Mouse (Mus musculus): ENCODE data around the gene Eml6.
A peak's percentile ranks its signal among the peaks of the same experiment; 100 is the strongest.

Gene Eml6

DNA sequence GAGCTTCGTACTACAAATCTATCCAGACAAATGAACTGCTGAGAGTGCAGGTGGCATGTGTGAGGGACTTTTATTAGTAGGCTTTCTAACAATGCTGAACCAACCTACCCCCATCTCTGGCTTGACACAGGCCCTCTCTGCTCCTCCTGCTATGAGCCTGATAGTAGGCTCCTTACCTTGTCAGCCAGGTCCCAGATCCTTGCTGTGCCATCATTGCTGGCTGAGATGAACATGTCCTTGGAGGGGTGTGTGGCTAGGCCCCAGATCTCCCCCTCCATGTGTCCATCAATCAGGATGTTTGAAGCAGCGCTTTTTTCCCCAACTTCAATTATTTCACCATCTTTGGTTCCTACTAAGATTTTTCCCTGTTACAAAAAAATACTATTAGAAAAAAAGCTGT, 274.8 kb downstream of the Eml6 start:
- no peak for DNase-seq (ENCODE audit: low read depth, low spot score)

GRCm38 (mm10) chr11:29749468-29749829, 276.4 kb downstream of the Eml6 start:
- no peak for DNase-seq (ENCODE audit: low read depth, low spot score)

DNA sequence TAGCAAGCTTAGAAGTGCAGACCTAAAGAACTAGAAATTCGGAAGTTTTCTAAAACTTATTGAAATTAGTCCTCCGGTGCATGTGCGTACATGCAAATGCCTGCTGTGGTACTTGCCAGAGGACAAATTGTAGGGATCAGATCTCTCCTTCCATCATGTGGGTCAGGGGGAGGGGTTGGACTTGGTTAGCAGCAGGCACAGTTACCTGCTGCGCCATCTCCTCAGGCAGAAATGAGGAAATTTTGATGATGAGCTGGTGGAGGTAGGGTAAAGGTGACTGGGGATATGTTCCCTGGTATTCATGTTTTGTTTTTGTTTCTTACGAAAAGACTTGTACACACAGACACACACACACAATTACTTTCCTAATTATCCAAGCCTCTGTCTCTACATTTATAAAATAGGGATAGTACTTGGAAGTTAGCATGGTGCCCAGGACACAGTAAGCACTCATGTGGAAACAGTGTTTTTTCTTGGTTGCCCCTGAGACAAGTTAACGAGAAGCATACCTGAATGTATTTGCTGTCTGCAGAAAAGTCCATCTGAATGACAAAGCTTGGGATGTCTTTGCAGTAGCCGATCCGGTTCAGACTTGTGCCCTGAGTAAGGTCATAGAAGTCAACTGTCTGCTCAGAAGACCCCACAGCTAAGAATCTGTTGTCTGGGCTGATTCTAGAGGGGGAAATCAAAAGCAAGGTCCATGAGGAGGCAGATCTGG, 276.9 kb downstream of the Eml6 start:
- DNase-seq (ENCODE audit: low read depth, low spot score): no peak

DNA sequence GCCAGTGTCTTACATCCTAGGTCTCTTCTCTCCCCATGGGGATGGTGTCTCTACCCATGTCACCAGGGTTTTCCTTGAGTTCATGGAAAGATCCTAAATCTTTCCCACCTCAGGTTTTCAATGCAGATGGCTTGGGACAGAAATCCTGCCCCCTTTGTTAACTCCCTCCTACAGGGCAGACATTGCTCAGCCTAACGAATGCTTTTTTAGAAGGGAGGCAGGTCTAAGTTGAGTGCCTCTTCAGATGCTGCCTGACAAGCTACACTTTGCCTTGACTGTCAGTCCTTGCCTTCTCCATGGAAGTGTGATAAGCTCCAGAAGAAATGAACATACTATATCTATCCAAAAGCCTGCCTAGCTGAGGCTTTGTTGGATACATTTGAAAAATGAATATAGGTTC, 278.0 kb downstream of the Eml6 start:
- no peak for DNase-seq (ENCODE audit: low read depth, low spot score)

DNA sequence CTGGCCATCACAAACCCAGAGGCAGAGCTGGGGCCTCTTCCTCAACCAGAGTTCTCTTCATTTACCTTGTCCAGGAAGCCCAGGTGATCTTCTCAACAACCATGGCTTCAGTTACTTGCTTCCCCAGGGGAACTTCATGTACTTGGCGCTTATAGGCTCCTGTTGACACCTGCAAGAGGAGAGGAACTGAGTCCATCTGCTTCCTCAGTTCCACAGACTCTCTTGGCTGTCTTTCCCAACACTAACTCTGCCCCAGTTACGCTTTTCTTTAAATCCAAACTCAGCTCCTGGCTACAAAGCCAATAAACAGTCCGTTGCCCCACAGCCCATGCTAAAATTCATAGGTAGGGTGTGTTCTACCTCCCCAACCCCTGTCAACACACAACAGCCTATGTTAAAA, 278.5 kb downstream of the Eml6 start:
- no peak for DNase-seq (ENCODE audit: low read depth, low spot score)

DNA sequence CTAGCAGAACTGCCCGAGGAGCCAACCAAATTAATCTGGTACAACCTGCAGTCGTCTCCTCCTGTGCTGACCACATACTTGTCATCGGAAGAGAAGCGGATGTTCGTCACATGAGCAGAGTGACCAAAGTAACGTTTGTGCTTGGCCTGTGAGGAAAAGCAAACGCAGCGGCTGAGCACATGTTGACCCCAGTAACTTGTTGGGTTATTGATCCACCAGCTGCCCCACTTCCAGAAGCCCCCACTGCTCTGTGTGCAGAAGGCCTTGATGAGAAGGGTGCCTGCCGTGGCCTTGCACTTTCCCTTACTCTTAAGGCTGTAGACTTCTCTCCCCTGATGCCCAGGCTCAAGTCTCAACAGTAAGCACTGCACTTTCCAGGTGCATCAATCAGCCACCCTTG, 279.6 kb downstream of the Eml6 start:
- no peak for DNase-seq (ENCODE audit: low read depth, low spot score)

GRCm38 (mm10) chr11:29745513-29745912, 280.3 kb downstream of the Eml6 start:
- no peak for DNase-seq (ENCODE audit: low read depth, low spot score)

- DNase-seq (ENCODE audit: low read depth, low spot score): no peak
These were observed 280.9 kb downstream of the Eml6 start for GRCm38 (mm10) chr11:29744760-29745430.

GRCm38 (mm10) chr11:29739752-29740151, 286.1 kb downstream of the Eml6 start:
- DNase-seq (ENCODE audit: low read depth, low spot score): no peak

GRCm38 (mm10) chr11:29727901-29728300, 297.9 kb downstream of the Eml6 start:
- DNase-seq (ENCODE audit: low read depth, low spot score): no peak

DNA sequence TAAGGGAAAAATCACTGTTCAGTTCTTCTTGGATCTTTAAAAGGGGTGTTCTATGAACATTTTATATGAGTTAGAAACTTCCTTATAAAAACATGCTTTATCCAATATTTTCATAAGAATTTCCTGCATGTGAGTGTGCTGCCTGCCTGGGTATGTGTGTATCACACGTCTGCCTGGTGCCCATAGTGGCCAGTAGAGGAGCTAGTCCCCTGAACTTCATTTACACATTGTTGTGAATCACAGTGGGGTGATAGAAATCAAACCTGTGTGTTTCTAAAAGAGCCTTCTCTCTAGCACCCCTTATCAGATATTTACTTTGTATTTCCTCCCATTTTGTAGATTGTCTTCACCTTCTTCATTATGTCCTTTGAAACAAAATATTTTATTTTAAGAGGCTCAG, 300.2 kb downstream of the Eml6 start:
- DNase-seq (ENCODE audit: low read depth, low spot score): no peak

DNA sequence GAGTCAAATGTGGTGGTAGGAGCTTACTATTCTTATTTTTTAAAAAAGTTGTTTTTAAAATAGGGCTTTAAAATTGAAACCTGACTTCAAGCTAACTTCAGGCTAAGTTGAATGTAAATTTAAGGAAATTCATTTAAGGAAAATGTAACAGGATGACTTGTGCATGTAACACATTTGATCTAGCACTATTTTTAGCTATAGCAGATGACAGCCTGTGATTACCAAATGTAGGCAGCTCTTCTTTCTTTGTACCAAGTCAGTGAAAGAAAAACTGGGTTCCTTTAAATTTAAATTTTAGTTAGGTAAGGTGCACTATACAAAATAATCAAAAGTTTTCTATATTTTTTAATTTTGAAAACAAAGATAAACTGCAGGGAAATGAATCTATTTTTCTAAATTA, 300.7 kb downstream of the Eml6 start:
- DNase-seq (ENCODE audit: low read depth, low spot score): no peak

DNA sequence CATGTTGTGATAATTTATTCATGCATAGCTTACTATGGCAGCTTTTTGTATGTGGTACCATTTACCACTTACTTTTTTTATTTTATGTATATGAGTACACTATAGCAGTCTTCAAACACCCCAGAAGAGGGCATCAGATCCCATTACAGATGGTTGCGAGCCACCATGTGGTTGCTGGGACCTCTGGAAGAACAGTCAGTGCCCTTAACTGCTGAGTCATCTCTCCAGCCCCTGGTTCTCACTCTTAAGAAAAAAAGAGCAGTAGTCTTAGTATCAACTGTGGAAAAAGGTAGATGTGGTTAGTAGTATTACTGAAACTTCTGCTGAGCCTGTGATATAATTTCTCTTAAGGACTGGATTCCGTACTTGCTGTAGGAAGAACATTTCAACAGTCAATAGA, 301.6 kb downstream of the Eml6 start:
- no peak for DNase-seq (ENCODE audit: low read depth, low spot score)

- DNase-seq (ENCODE audit: low read depth, low spot score): no peak
These were observed 306.2 kb downstream of the Eml6 start for GRCm38 (mm10) chr11:29719597-29719996.

DNA sequence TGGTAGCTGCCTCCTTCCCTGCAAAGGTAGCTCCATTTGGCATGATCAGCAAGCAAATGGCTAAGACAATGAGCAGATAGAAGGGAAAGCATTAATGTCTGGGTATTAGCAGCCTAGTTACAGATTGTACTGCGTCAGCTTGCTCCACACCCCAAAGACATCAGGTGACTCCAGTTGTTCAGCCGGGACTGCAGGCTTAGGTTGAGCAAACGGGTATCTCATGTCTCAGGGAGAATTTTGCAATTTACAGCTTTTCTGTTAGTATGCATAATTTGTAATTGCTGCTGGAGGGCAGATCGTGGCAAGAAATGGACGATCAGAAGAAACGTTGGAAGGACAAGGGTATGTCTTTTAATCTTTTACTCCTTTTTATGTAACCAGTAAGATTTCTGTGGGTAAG, 307.3 kb downstream of the Eml6 start:
- DNase-seq (ENCODE audit: low read depth, low spot score): no peak

- DNase-seq (ENCODE audit: low read depth, low spot score): no peak
These were observed 310.3 kb downstream of the Eml6 start for GRCm38 (mm10) chr11:29715499-29715898.

DNA sequence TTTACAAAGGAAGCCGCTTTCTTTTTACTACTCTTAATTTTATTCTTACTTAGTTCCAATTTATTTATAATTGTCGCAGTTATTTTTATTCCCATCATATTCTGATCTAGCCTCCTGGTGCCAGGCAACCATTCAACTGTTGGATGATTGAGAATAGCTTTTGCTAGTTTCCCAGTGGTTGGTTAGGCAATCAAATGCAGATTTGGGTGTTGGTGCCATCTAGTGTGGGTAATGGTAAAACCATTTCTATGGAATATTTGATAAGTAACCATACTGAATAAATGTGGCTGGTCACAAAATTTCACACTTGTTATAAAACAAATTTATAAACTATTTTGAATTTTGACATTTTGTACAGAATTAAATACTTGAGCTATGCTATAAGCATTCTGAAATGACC, 311.0 kb downstream of the Eml6 start:
- no peak for DNase-seq (ENCODE audit: low read depth, low spot score)

GRCm38 (mm10) chr11:29714114-29714513, 311.7 kb downstream of the Eml6 start:
- peak; percentile 73 for DNase-seq (ENCODE audit: low read depth, low spot score)

DNA sequence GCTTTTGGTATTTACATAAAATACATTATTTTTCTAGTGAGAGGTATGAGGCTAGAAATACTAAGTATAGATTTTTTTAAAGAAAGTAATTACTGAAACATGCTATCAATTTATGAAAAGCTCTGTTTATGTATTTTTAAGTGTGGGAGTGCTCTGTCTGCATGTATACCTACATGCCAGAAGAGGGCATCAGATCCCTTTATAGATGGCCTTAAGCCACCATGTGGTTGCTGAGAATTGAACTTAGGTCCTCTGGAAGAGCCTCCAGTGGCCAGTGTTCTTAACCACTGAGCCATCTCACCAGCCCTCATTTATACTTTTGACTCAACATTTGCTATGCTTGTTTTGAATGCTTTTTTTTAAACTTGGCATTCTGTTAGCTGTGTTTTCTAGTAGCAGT, 316.3 kb downstream of the Eml6 start:
- no peak for DNase-seq (ENCODE audit: low read depth, low spot score)

DNA sequence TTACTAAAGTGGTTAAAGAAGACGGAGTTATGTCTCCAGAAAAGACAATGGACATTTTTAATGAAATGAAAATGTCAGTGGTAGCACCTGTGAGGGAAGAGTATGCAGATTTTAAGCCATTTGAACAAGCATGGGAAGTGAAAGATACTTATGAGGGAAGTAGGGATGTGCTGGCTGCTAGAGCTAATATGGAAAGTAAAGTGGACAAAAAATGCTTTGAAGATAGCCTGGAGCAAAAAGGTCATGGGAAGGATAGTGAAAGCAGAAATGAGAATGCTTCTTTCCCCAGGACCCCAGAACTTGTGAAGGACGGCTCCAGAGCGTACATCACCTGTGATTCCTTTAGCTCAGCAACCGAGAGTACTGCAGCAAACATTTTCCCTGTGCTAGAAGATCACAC, 319.0 kb downstream of the Eml6 start:
- no peak for DNase-seq (ENCODE audit: low read depth, low spot score)

DNA sequence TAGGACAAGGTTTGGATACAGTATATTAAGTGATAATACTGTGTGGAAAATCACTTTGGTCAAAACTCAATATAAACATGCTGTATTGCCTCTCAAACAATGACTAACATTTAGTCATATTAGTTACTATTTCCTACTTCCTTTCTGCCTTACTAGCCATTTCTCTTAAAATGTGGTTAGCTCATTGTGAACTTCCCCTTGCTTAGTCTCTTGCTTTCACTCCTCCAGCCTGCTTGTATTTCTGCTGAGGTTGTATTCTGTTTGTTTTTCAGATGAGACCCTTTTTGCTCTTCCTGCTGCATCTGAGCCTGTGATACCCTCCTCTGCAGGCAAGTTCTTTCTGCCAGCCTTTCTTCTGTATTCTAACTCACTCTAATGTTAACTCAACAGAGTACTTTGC, 320.6 kb downstream of the Eml6 start:
- DNase-seq (ENCODE audit: low read depth, low spot score): no peak

DNA sequence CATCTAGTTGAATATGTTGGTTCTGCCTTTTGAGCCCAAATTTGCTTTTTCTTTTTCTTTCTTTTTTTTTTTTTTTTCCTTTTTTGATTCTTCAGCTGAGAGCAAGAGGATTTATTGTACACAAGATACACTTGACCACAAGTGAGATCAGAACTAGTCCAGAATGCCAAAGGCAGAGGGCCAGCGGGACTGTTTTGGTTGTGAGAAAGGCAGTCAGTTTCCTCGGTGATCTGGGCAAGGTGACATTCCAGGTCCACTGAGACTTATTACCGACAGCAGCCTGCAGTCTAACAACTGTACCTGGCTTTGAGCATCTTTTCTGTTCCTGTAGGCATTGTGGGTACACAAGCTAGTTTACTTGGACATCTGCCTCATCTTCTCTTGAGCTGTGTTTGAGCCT, 323.1 kb downstream of the Eml6 start:
- DNase-seq (ENCODE audit: low read depth, low spot score): no peak

DNA sequence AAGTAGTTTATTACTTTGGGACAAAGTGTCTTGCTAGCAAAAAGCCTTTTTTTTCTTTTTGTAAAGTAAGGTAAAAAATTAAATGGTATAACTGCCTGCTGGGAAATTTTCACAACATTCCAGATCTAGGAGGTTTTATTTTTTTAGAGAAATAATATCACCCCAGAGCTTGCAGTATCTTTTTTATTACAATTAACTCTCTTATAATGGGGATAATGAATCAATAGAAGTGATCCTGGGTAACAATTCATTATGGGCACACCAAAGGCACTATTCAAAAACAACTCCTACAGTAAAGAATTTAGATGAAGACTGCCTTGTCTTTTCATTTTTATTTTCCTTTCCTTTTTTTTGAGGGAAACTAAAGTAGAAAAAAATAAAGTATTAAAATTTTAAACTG, 331.1 kb downstream of the Eml6 start:
- no peak for DNase-seq (ENCODE audit: low read depth, low spot score)
